Mouse (Mus musculus) ovary, postnatal 36 days (tissue): ENCODE measurements around the gene Gm8909.
"Not testable (repeated sequence)": the region's sequence is repeated elsewhere in the genome, so short reads cannot be mapped to it uniquely, and the experiment has no call there.

ENCODE experiments used
- DNase-seq: peaks from one replicate; pipeline ENCODE4 v3.0.0; 2022; ENCODE audit warnings: low spot score, mixed read lengths

The Gm8909 gene

DNA sequence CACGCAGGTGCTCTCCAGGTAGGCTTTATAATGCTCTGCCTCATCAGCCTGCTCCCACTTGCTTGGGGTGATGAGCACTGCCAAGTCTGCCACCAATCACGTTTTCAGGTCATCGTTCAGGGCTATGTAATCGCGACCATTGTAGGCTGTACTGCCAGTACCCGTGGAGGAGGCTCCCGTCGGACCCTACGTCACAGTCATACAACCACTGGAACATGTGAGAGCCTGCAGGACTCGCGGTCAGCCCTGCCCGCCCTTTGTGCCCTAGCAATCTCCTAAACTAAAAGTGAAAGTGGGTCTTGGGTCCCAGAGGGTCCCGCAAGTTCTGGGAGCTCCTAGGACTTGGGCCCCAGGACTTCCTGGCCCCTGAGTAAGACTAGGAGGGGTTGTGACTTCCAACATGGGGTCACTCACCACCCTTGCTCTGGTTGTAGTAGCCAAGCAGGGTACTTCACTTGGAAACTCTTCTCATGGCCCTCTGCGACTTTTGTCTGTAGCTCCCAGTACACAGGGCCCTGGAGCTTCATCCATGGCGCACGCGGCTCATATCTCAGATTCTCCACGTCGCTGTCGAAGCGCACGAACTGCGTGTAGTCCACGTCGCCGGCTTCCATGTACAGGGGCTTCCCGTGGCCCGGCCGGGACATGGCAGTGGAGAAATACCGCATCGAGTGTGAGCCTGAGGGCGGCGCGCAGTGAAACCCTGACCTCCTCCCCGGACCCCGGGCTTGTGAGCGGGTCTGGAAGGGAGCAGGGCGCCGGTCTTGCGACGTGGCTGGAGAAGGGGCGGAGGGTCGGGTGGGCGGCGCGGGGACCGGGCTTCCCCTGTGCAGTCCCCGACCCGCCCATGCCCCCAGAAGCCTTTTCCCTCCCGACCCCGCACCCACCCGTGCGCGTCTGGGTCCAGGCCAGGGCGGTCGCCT, 6.9 kb downstream of the Gm8909 start:
- DNase-seq, result no peak

GRCm38 (mm10) chr17:36158264-36158663, 10.1 kb downstream of the Gm8909 start:
- not testable (repeated sequence) for DNase-seq

DNA sequence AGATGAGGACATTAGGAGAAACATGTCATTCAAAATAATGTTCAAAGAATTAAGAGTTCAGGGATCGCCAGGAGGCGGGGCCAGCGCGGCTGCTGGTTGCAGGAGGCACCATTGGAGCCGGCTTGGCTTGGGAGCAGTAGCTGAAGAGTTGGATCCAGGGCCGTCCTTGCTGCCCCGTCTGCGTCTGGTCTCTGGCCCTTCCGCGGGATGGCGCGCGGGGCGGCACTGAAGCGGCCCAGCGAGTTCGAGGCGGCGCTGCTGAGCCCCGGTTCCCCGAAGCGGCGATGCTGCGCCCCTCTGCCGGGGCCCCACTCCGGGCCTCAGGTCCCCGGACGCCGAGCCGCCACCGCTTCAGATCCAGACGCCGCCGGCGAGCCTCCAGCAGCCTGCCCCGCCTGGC, 10.6 kb downstream of the Gm8909 start:
- not testable (repeated sequence) for DNase-seq

GRCm38 (mm10) chr17:36154271-36155149, 13.8 kb downstream of the Gm8909 start:
- DNase-seq, result no peak

DNA sequence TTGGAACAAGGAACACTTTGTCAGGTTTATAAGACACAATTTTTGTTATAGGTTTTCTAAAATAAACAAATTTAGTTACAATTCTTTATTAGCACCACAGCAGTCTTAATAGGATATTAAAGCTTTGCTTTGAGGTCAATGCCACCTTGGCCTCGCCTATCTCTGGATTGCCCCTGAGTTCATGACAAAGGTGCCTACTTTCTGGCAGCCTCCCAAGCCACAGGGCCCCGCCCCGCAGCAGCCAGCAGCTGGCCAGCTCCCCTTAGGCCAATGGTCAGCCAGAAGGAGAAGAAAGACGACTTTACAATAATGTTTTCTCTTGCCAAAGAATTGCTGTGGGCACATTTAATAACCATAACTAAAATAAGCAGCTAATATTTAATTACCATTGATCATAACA, 17.1 kb downstream of the Gm8909 start:
- not testable (repeated sequence) for DNase-seq

- DNase-seq, result not testable (repeated sequence)
Observed at GRCm38 (mm10) chr17:36148468-36148867, 19.9 kb downstream of the Gm8909 start.

DNA sequence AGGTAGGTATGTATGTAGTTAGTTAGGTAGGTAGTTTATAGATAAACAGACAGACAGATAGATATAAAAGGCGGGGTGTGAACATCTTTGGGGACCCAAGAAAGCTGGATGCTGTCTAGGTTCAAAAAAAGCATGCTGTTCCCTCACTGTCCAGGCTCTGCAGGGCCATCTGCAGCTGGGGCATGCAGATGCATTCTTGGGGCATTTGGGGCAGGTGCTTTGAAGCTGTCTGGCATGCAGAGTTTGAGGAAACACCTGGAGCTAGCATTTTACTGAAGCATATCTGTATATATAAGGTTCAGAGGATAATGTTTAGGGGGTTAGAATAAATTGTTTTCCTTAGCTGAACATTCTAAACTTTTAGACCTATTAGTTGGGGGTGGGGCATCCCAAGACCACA, 21.4 kb downstream of the Gm8909 start:
- not testable (repeated sequence) for DNase-seq

DNA sequence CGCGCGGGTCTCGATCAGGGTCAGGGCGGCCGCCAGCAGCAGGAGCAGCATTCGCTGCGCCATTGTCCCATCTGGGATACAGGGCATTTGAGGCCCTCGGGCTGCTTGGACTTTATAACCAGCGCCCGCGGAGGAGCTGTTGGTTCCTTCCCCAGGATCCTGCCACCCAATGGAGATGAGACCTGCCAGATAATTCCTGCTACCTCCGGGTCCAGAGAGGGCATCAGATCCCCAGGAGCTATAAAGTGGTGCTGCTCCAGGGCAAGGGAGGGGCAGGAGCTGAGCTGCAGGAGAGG, 22.5 kb downstream of the Gm8909 start:
- DNase-seq, result not testable (repeated sequence)

DNA sequence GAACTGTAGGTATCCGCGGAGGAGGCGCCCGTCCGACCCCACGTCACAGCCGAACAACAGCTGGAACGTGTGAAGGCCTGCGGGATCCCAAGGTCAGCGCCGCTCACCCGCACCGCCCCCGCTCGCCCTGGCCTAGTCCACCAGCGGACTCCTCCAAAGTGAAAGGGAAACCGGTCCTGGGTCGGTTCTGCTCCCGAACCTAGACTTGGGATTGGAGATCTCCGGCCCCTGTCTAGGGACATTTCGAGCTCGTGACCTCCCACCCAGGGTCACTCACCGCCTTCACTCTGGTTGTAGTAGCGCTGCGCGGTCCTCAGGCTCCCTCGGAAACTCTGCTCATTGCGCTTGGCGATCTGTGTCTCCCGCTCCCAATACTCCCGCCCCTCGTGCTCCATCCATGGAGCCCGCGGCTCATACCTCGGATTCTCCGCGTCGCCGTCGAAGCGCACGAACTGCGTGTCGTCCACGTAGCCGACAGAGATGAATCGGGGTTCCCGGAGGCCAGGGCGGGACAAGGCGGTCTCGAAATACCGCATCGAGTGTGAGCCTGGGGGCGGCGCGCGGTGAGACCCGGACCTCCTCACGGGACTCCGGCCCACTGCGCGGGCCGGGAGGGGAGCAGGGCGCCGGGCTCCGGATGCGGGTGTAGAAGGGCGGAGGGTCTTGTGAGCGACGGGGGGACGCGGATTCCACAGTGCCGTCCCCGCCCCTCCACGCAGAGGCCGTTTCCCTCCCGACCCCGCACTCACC, 23.1 kb downstream of the Gm8909 start:
- DNase-seq, result no peak

DNA sequence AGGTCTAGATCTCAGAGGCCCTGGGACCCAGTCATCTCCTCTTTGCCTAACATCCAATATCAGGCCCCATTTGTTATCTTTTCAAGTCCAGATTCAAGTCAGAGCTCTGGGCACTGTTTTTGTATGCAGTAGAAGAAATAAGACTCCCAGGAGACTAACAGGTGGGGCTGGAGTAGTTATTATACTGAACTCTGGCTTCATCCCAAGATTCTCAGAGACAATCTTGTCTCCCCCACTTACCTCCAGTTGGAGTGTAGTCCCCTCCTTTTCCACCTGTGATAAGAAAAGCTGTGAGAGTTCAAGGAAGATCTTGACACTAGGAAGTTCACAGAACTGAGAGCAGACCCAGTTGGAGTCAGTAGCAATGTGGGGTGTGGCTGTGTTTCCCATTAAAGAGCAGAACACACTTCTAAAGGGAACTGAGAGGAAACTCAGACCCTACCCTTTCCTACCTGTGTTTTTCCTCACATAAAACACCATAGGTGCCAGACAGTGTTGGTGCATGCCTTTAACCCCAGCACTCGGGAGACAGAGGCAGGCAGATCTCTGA, 32.0 kb downstream of the Gm8909 start:
- DNase-seq, result not testable (repeated sequence)

DNA sequence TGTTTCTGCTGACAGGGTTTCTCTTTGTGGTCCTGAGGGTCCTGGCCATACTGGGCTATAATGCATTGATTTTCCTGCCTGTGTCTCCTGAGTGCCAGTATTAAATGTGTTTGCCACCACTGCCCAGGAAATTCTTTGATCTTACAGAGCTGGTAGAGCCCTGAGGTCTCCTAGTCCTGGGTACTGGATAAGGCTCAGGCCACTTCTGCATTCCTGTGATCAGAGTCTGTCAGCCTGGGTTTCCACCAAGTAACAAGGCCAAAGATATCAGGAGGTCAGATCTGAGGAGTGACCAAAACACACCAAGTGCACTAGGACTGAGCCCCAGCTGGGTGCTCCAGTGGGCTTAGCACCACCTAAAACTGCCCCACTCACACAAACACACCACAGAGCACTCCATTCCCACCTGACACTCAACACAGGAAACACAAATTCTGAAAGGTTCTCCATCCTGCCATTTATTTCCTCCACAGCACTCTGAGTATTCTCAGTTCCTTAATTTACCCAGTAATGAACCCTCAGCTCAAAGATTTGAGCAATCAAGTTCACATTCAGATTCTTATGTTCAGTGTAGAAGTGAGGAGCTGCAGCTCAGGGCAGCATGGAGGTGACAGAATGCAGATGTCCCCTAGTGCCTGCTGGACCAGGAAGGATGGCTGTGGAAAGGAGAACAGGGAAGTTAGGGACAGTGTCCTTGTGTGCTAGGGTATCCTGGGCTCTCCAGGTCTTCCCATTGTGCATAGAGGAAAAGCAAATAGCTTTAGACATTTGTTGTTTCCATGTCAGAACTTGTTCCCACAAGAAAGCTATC, 32.7 kb downstream of the Gm8909 start:
- not testable (repeated sequence) for DNase-seq

DNA sequence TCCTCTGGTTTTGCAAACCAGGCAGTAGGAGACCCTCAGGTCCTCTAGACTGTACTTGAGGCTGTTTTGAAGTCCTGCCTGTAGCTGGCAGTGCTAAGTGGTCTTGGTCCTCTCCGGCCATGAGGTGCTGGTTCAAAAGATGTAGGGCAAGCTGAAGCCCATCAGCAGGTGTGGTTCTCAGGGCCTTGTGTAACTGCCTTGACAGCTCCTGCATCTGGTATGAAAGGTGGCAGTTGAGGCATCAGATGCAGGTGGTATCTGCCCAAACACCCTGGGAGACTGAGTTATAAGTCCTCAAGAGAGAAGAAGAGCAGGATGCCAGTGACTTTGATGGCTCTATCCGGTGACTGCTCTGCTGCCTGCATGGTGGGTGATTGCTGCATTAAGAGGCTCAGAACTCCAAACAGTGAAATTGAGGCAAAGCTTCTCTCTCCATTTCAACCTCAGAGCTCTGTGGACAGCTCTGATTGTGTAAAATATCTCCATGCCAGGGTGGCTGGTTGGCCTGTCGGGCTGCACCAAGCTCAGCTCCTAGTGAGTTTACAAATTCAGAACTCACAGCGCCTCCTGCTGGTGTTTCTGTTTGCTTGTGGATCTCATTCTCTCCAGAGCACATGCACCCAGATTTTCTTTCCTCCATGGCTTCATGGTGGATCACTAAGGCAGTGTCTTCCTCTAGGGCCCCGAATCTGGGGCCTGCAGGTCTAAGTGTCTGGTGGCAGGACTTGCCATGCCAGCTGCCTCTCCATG, 36.6 kb downstream of the Gm8909 start:
- no peak for DNase-seq

DNA sequence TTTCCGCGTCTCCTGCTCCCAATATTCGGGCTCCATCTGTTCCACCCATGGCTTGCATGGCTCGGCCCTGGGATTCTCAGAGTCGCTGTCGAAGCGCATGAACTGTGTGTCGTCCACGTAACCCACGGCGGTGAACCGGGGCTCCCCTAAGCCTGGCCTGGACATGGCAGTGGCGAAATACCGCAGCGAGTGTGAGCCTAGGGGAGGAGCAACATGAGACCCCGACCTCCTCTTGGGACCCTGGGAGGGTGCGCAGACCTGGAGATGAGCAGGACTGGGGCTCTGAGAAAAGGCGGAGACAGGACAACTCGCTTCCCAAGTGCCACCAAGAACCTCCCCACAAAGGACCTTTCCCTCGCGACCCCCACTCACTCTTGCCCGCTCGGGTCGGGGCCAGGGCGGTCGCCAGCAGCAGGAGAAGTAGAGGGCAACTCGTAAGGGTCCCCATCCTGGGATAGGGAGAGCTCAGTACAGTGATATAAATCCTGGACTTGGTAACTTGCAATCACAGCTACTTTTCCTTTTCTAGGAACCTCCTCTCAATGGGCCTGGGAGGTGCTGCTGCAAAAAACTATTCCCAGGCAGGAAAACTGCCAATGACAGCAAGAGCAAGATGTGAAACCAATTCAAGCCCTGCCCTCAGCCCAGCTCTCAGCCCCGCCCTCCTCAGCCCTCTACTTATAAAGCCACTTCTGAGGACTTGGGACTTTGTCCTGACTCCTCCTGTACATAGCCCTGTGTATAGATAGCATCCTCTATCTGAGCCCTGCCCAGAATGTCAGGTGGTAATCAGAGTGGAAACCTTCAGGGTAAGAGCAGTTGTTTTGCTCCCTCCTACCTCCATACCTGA, 39.1 kb downstream of the Gm8909 start, which contains the start of gene Gm7030:
Gene Gm7030, minus strand, starts transcription at position 458 of the 850 bp plus-strand sequence.
- DNase-seq, result not testable (repeated sequence)

- DNase-seq, result not testable (repeated sequence)
Observed at GRCm38 (mm10) chr17:36128525-36128924, 39.8 kb downstream of the Gm8909 start.

GRCm38 (mm10) chr17:36124111-36124510, 44.2 kb downstream of the Gm8909 start:
- not testable (repeated sequence) for DNase-seq

GRCm38 (mm10) chr17:36121352-36122020, 46.9 kb downstream of the Gm8909 start, which contains the start of gene Gm19684:
TSS of gene Gm19684 (plus strand) at chr17:36121678.
- not testable (repeated sequence) for DNase-seq

- not testable (repeated sequence) for DNase-seq
Observed at GRCm38 (mm10) chr17:36120839-36121238, 47.5 kb downstream of the Gm8909 start.

GRCm38 (mm10) chr17:36116545-36116944, 51.8 kb downstream of the Gm8909 start:
- not testable (repeated sequence) for DNase-seq
